Mouse (Mus musculus) heart, adult 8-10 months (tissue): Measurements from ENCODE around the gene Ube2u. TPM values are rescaled to one million over a fixed set of nuclear protein-coding genes. Genes with fewer than 3 reads are reported as not detected.

Source experiments
- DNase-seq: peaks from one replicate; pipeline ENCODE4 v3.0.0; 2022; ENCODE audit warnings: low spot score
- total RNA-seq, 4 experiments: library from RNA; stranded (reverse); gene quantifications; 2 replicates each; pipeline ENCODE4 v1.2.4; 2022

Gene Ube2u
- total RNA-seq, 4 experiments from 2014 or later: not detected

- no peak for DNase-seq
These were observed 69.3 kb downstream of the Ube2u start for GRCm38 (mm10) chr4:100547905-100548304.

GRCm38 (mm10) chr4:100553296-100553695 lies 74.6 kb downstream of the Ube2u start:
- no peak for DNase-seq

GRCm38 (mm10) chr4:100588236-100589206 lies 109.9 kb downstream of the Ube2u start:
- DNase-seq: peak; percentile 55

GRCm38 (mm10) chr4:100595771-100596170 lies 117.1 kb downstream of the Ube2u start:
- DNase-seq: no peak

GRCm38 (mm10) chr4:100596630-100597029 lies 118.0 kb downstream of the Ube2u start:
- DNase-seq: no peak

- DNase-seq: no peak
These were observed 118.4 kb downstream of the Ube2u start for GRCm38 (mm10) chr4:100597049-100597448.
